Mouse (Mus musculus): Measurements from ENCODE around the gene Papss1. TPM values are rescaled to one million over a fixed set of nuclear protein-coding genes. Genes with fewer than 3 reads are reported as not detected.

Gene Papss1
- polyA plus RNA-seq, 1 experiment from 2014 or later, result 41.5 TPM

GRCm38 (mm10) chr3:131614056-131614455 is 49.5 kb downstream of the Papss1 start:
- peaks cover 53% of the 10 kb centered on the region for H3K36me3 ChIP-seq
- H3K4me2 ChIP-seq, result no peak overlapping the region
- no peak overlapping the region for H3K27ac ChIP-seq (replicated peaks)
- no peak overlapping the region for H3K4me3 ChIP-seq
- no peak for ATAC-seq (ENCODE audit: extremely low read depth, insufficient number of reproducible peaks, low FRiP score, low TSS enrichment)
- H3K9ac ChIP-seq, result no peak overlapping the region
- H3K9me3 ChIP-seq, result no peaks in the 10 kb centered on the region
- 73% methylated on average over 8 of the region's 8 CpGs for WGBS
- H3K4me1 ChIP-seq, result no peaks in the 10 kb centered on the region
- no peaks in the 10 kb centered on the region for H3K27me3 ChIP-seq (replicated peaks)

DNA sequence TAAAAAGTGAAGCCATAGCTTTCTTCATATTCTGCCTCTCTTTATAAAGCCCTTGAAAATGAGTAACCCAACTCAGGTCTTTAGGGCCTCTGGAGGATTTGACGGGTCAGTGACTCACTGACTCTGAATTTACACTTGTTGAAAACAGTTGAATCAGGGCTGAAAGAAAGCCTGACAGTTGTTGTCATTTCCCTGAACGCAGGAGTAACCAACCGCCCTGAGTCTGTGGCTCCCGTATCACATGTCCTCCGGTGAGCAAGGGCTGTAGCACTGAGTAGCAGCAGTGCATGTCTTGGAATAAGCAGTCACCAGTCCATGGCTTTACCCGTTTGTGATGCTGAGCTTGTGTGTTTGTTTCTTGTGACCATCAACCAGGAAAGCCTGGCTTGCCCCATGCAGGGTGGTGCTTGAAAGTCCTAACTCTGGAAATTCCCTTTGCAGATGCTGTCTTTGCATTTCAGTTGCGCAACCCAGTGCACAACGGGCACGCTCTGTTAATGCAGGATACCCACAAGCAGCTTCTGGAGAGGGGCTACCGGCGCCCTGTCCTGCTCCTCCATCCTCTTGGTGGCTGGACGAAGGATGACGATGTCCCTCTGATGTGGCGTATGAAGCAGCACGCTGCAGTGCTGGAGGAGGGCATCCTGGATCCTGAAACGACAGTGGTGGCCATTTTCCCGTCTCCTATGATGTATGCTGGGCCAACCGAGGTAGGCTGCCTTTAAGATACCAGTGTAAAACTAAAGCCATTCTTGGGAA is 54.2 kb downstream of the Papss1 start:
- no peaks in the 10 kb centered on the region for H3K4me1 ChIP-seq
- ATAC-seq (ENCODE audit: extremely low read depth, insufficient number of reproducible peaks, low FRiP score, low TSS enrichment), result no peak
- no peak overlapping the region for H3K4me3 ChIP-seq
- H3K27ac ChIP-seq (replicated peaks), result no peak overlapping the region
- H3K4me2 ChIP-seq, result no peak overlapping the region
- no peaks in the 10 kb centered on the region for H3K27me3 ChIP-seq (replicated peaks)
- H3K36me3 ChIP-seq, result peaks cover 42% of the 10 kb centered on the region
- H3K9ac ChIP-seq, result no peak overlapping the region
- 88% methylated on average over 18 of the region's 18 CpGs for WGBS
- no peaks in the 10 kb centered on the region for H3K9me3 ChIP-seq

DNA sequence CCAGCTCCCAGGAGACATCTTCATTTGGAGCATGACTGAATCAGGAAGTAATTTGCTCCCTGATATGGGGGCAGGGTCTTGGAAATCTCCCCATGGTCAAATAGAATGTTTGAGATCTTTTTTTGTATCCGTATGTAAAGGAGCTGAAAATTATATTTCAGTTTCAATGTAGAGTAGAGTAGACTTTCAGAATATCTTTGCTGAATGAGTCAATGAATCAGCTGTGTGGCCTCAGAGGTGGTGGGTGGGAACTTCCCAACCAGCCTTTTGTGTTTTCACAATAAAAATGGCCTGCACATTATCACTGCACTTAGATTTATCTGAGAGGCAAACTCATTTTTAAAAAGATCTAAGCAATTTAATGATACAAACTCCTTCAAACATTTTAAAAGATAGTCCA is 58.6 kb downstream of the Papss1 start:
- H3K4me2 ChIP-seq, result no peak overlapping the region
- 80% methylated on average over 1 of the region's 1 CpGs for WGBS
- H3K36me3 ChIP-seq, result peaks cover 59% of the 10 kb centered on the region
- H3K27ac ChIP-seq (replicated peaks), result no peak overlapping the region
- H3K27me3 ChIP-seq (replicated peaks), result no peaks in the 10 kb centered on the region
- no peak overlapping the region for H3K4me3 ChIP-seq
- no peaks in the 10 kb centered on the region for H3K4me1 ChIP-seq
- no peaks in the 10 kb centered on the region for H3K9me3 ChIP-seq
- no peak overlapping the region for H3K9ac ChIP-seq
- ATAC-seq (ENCODE audit: extremely low read depth, insufficient number of reproducible peaks, low FRiP score, low TSS enrichment), result no peak

DNA sequence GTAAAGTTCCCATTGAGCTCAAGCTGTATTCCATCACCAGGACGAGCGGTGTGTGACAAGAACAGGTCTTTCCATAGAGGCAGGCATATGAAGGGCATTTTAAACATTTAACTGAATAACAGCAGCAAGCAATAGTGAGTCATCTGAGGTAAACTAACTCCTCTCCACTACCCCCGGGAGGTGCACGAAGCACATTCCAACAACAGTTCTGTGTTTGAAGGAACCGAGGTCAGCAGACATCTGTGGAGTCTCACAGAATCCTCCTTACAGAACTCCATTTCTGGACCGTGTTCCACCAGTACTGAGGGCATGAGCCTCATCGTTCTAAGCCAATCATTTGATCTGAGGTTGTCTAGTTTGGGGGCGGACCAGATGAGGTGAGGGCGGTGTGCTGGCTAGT is 59.5 kb downstream of the Papss1 start:
- Histone ChIP-seq H3K9ac (no peak overlapping the region), H3K4me2 (no peak overlapping the region), H3K9me3 (no peaks in the 10 kb centered on the region), H3K4me1 (no peaks in the 10 kb centered on the region), H3K36me3 (peaks cover 51% of the 10 kb centered on the region), H3K4me3 (no peak overlapping the region), H3K27me3 (replicated peaks) (no peaks in the 10 kb centered on the region), H3K27ac (replicated peaks) (no peak overlapping the region)
- 87% methylated on average over 9 of the region's 9 CpGs for WGBS
- no peak for ATAC-seq (ENCODE audit: extremely low read depth, insufficient number of reproducible peaks, low FRiP score, low TSS enrichment)

DNA sequence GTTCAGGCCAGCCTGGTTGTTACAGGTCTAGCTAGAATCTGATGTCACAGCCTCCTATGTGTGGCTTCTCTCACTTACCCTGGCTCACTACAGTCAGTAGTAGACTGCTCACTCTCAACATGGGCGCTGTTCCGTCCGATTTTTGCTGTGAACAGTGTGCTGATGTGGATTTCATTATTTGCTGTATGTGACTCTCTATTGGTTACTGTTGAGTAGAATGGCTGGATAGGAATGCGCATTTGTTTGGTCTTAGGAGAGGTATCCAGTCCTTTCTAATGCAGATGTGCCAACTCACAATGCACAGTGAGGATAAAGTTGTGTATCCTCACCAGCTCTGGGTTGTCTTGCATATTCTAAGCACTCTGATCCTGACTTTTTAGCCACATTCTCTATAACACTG is 62.9 kb downstream of the Papss1 start:
- Histone ChIP-seq H3K4me1 (no peaks in the 10 kb centered on the region), H3K27ac (replicated peaks) (no peak overlapping the region), H3K4me2 (no peak overlapping the region), H3K27me3 (replicated peaks) (no peaks in the 10 kb centered on the region), H3K36me3 (peaks cover 57% of the 10 kb centered on the region), H3K4me3 (no peak overlapping the region), H3K9ac (no peak overlapping the region), H3K9me3 (no peaks in the 10 kb centered on the region)
- 88% methylated on average over 4 of the region's 4 CpGs for WGBS
- no peak for ATAC-seq (ENCODE audit: extremely low read depth, insufficient number of reproducible peaks, low FRiP score, low TSS enrichment)

DNA sequence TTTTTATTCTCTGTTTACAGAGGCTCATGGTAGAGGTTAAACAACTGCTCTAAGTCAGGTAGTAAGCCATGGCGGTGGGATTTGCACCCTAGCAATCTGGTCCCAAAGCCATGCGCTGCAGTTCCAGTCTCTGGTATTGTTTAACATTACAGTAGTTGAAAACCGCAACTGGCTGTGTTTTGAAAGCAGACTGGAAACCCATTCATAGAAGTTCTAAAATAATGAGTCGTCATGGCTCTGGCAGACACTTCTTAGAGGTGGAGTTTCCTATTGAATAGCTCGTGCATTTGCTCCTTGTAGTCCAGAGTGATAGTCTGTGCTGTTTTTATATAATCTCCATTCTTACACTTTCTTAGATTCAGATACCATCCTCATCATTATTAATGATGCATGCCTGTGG is 63.7 kb downstream of the Papss1 start:
- no peak overlapping the region for H3K27ac ChIP-seq (replicated peaks)
- no peaks in the 10 kb centered on the region for H3K27me3 ChIP-seq (replicated peaks)
- no peak overlapping the region for H3K9ac ChIP-seq
- H3K4me1 ChIP-seq, result no peaks in the 10 kb centered on the region
- 81% methylated on average over 5 of the region's 5 CpGs for WGBS
- H3K4me3 ChIP-seq, result no peak overlapping the region
- no peaks in the 10 kb centered on the region for H3K9me3 ChIP-seq
- no peak for ATAC-seq (ENCODE audit: extremely low read depth, insufficient number of reproducible peaks, low FRiP score, low TSS enrichment)
- H3K4me2 ChIP-seq, result no peak overlapping the region
- peaks cover 60% of the 10 kb centered on the region for H3K36me3 ChIP-seq

GRCm38 (mm10) chr3:131628931-131629330 is 64.4 kb downstream of the Papss1 start:
- no peak for ATAC-seq (ENCODE audit: extremely low read depth, insufficient number of reproducible peaks, low FRiP score, low TSS enrichment)
- Histone ChIP-seq H3K27me3 (replicated peaks) (no peaks in the 10 kb centered on the region), H3K9me3 (no peaks in the 10 kb centered on the region), H3K4me1 (no peaks in the 10 kb centered on the region), H3K36me3 (peaks cover 61% of the 10 kb centered on the region), H3K9ac (no peak overlapping the region), H3K4me2 (no peak overlapping the region), H3K27ac (replicated peaks) (no peak overlapping the region), H3K4me3 (no peak overlapping the region)
- 83% methylated on average over 3 of the region's 3 CpGs for WGBS

DNA sequence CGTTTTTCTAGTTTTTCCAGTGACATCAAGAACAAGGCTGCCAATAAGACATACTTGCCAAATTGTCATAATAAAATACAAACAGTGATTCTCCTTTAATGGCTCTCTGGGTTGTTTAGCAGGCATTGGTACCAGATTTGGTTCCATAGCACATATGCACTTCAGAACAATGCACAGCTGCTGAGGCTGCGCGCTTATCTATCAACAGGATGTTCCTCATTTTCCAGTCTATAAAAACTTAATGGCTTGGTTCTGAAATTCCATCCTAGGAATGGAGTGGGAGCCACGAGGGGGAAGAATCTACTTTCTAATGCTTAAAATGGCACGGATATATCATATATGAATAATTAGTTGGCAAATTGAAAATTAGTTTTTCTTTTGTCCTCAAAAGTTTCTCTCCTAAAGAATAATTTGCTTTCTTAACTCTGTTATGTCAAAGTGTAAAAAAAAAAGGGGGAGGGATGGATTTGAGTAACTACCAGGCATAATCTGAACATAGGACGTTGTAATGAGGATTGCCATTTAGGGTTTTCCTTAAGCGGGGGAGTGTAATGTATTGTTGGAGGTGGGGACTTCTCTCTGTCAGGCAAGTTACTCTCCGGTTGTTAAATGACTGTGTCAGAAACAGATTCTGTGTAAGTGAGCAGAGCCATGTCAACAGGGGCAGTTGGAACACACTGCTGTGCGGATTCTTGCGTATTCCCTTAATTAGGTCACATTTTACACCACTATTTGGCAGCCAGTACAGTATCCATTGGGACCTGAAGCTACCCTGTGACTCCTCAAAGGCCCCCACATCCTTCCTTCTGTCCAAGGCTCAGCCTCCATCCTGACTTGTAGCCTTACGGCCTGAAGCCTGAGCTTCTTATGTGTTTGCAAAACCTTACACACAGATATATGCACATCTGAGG is 66.1 kb downstream of the Papss1 start:
- Histone ChIP-seq H3K9me3 (no peaks in the 10 kb centered on the region), H3K36me3 (peaks cover 51% of the 10 kb centered on the region), H3K27me3 (replicated peaks) (no peaks in the 10 kb centered on the region), H3K4me3 (no peak overlapping the region), H3K27ac (replicated peaks) (no peak overlapping the region), H3K4me1 (no peaks in the 10 kb centered on the region), H3K9ac (no peak overlapping the region), H3K4me2 (no peak overlapping the region)
- ATAC-seq (ENCODE audit: extremely low read depth, insufficient number of reproducible peaks, low FRiP score, low TSS enrichment), result no peak
- 73% methylated on average over 11 of the region's 11 CpGs for WGBS

DNA sequence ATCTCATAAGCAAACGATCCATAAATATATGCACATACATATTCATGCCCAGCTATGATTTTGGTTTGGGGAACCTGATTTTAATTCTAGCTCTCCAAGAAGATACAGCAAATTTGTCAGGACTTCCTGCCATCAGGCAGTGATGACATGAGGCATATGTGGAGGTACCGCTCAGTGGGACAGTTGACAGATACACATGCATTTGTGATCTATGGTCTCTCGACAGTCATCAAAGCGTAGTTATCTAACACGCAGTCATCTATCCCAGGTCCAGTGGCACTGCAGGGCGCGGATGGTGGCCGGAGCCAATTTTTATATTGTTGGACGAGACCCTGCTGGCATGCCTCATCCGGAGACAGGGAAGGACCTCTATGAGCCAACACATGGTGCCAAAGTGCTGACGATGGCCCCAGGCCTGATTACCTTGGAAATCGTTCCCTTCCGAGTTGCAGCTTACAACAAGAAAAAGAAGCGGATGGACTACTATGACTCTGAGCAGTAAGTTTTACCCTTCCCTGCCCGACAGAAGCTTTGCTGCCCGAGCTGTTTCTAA is 66.8 kb downstream of the Papss1 start:
- no peak overlapping the region for H3K27ac ChIP-seq (replicated peaks)
- H3K27me3 ChIP-seq (replicated peaks), result no peaks in the 10 kb centered on the region
- H3K4me2 ChIP-seq, result no peak overlapping the region
- H3K4me3 ChIP-seq, result no peak overlapping the region
- H3K9me3 ChIP-seq, result no peaks in the 10 kb centered on the region
- 85% methylated on average over 16 of the region's 16 CpGs for WGBS
- no peak overlapping the region for H3K9ac ChIP-seq
- H3K36me3 ChIP-seq, result peaks cover 46% of the 10 kb centered on the region
- ATAC-seq (ENCODE audit: extremely low read depth, insufficient number of reproducible peaks, low FRiP score, low TSS enrichment), result no peak
- peaks cover 6% of the 10 kb centered on the region; the same call in 1 of the 2 replicates for H3K4me1 ChIP-seq

DNA sequence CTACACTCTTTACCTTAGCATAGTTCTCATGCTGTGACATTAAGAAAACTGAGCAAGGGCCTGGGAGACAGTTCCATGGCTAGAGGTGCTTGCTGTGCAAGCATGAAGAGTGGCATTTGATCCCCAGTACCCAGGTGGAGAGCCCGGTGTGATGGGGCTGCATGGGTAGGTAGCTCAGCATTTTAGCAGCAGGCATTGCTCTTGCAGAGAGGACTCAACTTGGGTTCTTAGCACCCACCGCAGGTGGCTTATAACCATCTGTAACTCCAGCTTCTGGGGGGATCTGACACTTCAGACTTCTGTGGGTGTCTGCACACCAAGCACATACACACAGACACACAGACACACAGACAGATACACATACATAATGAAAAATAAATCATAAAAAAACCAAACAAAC is 69.5 kb downstream of the Papss1 start:
- ATAC-seq (ENCODE audit: extremely low read depth, insufficient number of reproducible peaks, low FRiP score, low TSS enrichment), result no peak
- Histone ChIP-seq H3K4me1 (peaks cover 19% of the 10 kb centered on the region; the same call in 1 of the 2 replicates), H3K36me3 (peaks cover 40% of the 10 kb centered on the region), H3K9me3 (no peaks in the 10 kb centered on the region), H3K9ac (no peak overlapping the region), H3K4me3 (no peak overlapping the region), H3K4me2 (no peak overlapping the region), H3K27me3 (replicated peaks) (no peaks in the 10 kb centered on the region), H3K27ac (replicated peaks) (no peak overlapping the region)
- WGBS, result 85% methylated on average over 2 of the region's 2 CpGs

GRCm38 (mm10) chr3:131636126-131636525 is 71.6 kb downstream of the Papss1 start:
- H3K27ac ChIP-seq (replicated peaks), result no peak overlapping the region
- no peaks in the 10 kb centered on the region for H3K27me3 ChIP-seq (replicated peaks)
- ATAC-seq (ENCODE audit: extremely low read depth, insufficient number of reproducible peaks, low FRiP score, low TSS enrichment), result no peak
- H3K9me3 ChIP-seq, result no peaks in the 10 kb centered on the region
- peaks cover 19% of the 10 kb centered on the region; the same call in 1 of the 2 replicates for H3K4me1 ChIP-seq
- WGBS, result 37% methylated on average over 5 of the region's 5 CpGs
- H3K36me3 ChIP-seq, result peaks cover 40% of the 10 kb centered on the region
- no peak overlapping the region for H3K4me2 ChIP-seq
- no peak overlapping the region for H3K4me3 ChIP-seq
- H3K9ac ChIP-seq, result no peak overlapping the region
